ENCODE assay signal across 12 mouse cellular contexts in genomic region chr17:65947307-65947706, GRCm38 (mm10). TPM values are rescaled to one million over a fixed set of nuclear protein-coding genes. Genes with fewer than 3 reads are reported as not detected.
DNase-seq lines count a peak whose midpoint lies in the region; ATAC-seq lines count a peak whose summit lies in the region.
"Had no signal": no experiment of that assay in that cellular context is flagged by ENCODE, and none has a peak within 500 bp of the region (broad histone marks: within the 10 kb centered on the region; RNA-seq: fewer than 3 reads in every experiment).

No protein-coding gene starts in this region.

- peak overlapping the region; percentile 71 for H3K27ac ChIP-seq in heart, embryonic 11.5 days (ENCODE audit: low read depth, low read length)
- H3K27ac ChIP-seq: hindbrain, embryonic 15.5 days; left cerebral cortex, adult 2 months; liver, embryonic 13.5 days had no signal

- peaks cover 10% of the 10 kb centered on the region for H3K36me3 ChIP-seq in heart, embryonic 11.5 days (ENCODE audit: control insufficient read depth, insufficient read depth, low read length)
- 0 out of 2 replicates have a peak, but pooled peaks cover 2% of the 10 kb centered on the region for H3K36me3 ChIP-seq in splenic B cell, adult 2 months (ENCODE audit: control insufficient read depth, insufficient read depth, low read length, poor library complexity, severe bottlenecking)

- WGBS in heart, embryonic 11.5 days (ENCODE audit: insufficient replicate concordance) = 47% methylated on average over 8 of the region's 8 CpGs

- H3K9ac ChIP-seq in heart, embryonic 11.5 days (ENCODE audit: low read depth, low read length) = no peak overlapping the region
- H3K9ac ChIP-seq: hindbrain, embryonic 15.5 days; liver, embryonic 13.5 days had no signal

- peak; percentile 92 for DNase-seq in heart, adult 11 months
- no peak for DNase-seq in heart, postnatal 14 days
- DNase-seq in ovary, adult 18-20 months (ENCODE audit: low spot score) = peak; percentile 30
- no peak for DNase-seq in ovary, postnatal 10 days (ENCODE audit: low spot score)
- DNase-seq in splenic B cell, adult 2 months (ENCODE audit: low read depth, low spot score) = peak; percentile 80
- DNase-seq in layer of hippocampus, adult 9-11 months = no peak
- no peak for DNase-seq in c-Kit-positive CD71-positive TER-119-positive erythroid progenitor cells, embryonic 14.5 days (ENCODE audit: low spot score)
- DNase-seq: liver, embryonic 13.5 days; thymus, postnatal 25 days had no signal

- H3K27me3 ChIP-seq in heart, embryonic 11.5 days (ENCODE audit: control insufficient read depth, insufficient read depth, low read length) = no peaks in the 10 kb centered on the region
- H3K27me3 ChIP-seq in splenic B cell, adult 2 months (ENCODE audit: control insufficient read depth, insufficient read depth, low read length, poor library complexity, severe bottlenecking) = peaks cover 2% of the 10 kb centered on the region; the same call in 1 of the 2 replicates
- H3K27me3 ChIP-seq: hindbrain, embryonic 15.5 days; liver, embryonic 13.5 days had no signal

- H3K9me3 ChIP-seq in heart, embryonic 11.5 days (replicated peaks; ENCODE audit: control insufficient read depth, low read length) = no peaks in the 10 kb centered on the region
- H3K9me3 ChIP-seq: hindbrain, embryonic 15.5 days; liver, embryonic 13.5 days had no signal

- H3K4me2 ChIP-seq in heart, embryonic 11.5 days = peak overlapping the region; percentile 39
- H3K4me2 ChIP-seq: hindbrain, embryonic 15.5 days; liver, embryonic 13.5 days had no signal

- H3K4me1 ChIP-seq in heart, embryonic 11.5 days (ENCODE audit: control insufficient read depth, insufficient read depth, low read length) = peaks cover 15% of the 10 kb centered on the region

- no peak overlapping the region for H3K4me3 ChIP-seq in heart, embryonic 11.5 days (ENCODE audit: low read depth, low read length)
- H3K4me3 ChIP-seq: hindbrain, embryonic 15.5 days; left cerebral cortex, adult 2 months; liver, embryonic 13.5 days had no signal

- no peak for ATAC-seq in heart, embryonic 11.5 days (replicated peaks; ENCODE audit: insufficient number of reproducible peaks, low FRiP score, low TSS enrichment)

- intact Hi-C loops in heart, postnatal 14 days (cut with DNase I) = no loop called here

RNA-seq across cellular contexts. Expression of gene Twsg1, which starts 3.7 kb away (rescaled TPM):
- 10 to 100 TPM; 68.2 to 69.8 TPM for total RNA-seq in heart, postnatal 14 days (2021)
- polyA plus RNA-seq in heart, embryonic 11.5 days (2014; fragmentation: Nextera tagmentation; extraction: Ambion mirVana) = 86.8 and 93.6 TPM in 2 replicates

Comparison
In these comparisons a context has a peak if more than half of its experiments do, and no peak if none do; other contexts are left out.
1. DNase-seq: peak in heart, adult 11 months (single experiment), ovary, adult 18-20 months (single experiment) and splenic B cell, adult 2 months (single experiment); none in heart, postnatal 14 days (0 of 2), ovary, postnatal 10 days (single experiment), layer of hippocampus, adult 9-11 months (single experiment) and c-Kit-positive CD71-positive TER-119-positive erythroid progenitor cells, embryonic 14.5 days (single experiment).